Mouse (Mus musculus) adipose tissue, adult 10 weeks (tissue): ENCODE measurements around the gene Scmh1. TPM values are rescaled to one million over a fixed set of nuclear protein-coding genes. Genes with fewer than 3 reads are reported as not detected.

Experiments
- polyA plus RNA-seq: library from polyadenylated mRNA; stranded (reverse); fragments of 350-450 nt; fragmentation: Illumina TruSeq; extraction: RNeasy Lipid Tissue Mini Kit (QIAGEN cat#74804); gene quantifications from one replicate; pipeline ENCODE4 v1.2.3, GENCODE M21; 2014; ENCODE audit warnings: low read depth, low replicate concordance

Gene Scmh1
- 44.2 TPM for polyA plus RNA-seq

DNA sequence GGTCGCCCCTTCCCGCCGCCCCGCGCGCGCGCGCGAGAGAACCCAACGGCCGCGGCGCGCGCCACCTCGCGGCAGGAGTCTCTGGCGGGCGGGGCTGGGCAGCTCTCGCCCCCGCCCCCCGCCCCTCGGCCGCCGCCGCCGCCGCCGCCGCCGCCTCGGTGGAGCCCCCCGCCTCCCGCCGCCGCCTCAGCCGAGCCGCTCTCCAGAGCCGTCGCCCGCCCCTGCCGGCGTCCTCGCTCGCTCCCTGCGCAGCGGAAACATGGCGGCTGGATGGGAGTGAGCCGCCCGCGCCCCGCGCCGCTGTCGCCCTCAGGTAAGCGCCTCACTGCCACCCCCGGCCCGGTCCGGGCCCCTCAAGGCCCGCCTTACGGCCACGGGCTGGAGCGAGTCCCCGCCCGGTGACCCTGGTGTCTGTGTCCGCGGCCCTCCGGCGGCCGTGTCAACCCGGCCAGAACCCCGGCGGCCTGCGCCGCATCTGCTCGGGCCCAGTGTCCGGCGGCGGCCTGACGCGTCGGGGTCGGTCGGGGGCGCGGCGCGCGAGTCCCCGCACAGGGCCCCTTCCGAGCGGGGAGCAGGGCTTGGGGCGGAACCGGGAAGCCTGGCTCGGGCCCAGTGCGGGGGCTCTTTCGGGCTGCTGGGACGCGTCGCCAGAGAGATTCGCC is at the start of gene Scmh1:
Gene Scmh1 (plus strand): TSS at position 138 of the 662 bp plus-strand sequence.

DNA sequence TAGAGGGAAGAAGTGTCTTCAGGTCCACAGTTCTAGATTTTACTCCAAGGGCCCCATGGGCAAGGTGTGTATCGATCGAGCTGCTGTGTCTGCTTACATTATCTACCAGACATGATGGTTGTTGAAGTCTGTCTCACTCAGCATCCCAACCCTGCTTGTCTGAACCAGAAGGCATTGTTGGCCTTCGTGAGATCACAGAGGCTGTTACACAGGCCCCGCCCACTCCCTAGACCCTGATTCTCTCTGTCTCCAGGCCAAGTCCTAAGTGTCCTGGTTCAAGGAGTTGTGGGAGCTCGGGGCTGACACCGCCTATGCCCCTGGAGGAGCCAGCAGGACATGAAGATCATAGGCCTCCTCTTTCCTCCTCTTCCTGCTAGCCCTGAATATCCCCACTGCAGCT is 126.9 kb downstream of the Scmh1 start, which contains the start of gene Slfnl1:
Gene Slfnl1 (plus strand): TSS at position 246 of the 400 bp plus-strand sequence.

DNA sequence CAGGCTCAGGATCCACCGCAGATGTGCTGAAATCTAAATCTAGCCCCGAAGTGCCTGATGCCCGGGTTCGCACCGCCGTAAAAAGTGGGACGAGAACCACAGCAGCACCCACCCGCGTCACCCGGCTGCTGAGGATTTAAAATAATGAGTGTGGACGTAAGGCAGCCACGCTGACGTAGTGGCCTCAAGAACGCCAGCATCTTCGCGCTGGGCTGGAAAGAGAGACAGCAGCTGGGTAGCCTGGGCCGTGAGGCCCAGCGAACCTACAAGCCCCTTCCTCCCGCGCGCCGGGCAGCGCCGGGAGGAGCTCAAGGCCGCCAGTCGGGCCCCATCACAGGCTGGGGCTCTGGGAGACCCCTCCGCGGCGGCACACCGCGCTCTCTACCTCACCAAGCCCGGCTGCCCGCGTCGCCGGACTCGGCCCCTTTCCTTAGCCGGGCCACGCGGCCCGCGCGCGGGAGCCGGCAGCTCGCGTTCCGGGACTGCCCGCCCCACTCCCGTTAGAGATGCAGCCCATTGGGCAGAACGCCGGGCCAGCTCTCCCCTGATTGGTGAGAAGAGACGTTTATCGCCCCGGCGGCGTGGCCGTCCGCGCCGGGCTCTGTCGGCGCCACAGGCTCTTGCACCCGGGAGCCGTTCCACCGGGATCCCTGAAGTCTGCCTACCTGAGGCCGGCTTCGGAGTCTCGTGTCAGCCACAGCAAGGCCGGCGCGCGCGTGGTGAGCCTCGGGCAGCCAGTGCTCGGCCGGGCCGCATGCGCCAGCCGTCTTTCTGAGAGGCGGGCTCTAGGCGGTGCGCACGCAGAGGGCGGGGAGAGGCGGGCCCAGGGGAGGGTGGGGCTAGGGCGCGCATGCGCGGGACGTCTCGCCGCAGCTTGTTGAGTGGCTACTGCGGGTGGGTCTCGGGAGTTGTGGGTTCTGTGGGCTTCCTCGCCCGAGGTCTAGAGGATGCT is 164.7 kb downstream of the Scmh1 start, which contains the start of gene Ctps:
Gene Ctps (minus strand): TSS at position 791 of the 952 bp plus-strand sequence.

Other genes with a start within 250 kb of the Scmh1 start
- gene Edn2, start 244.1 kb upstream of the Scmh1 start, polyA plus RNA-seq: not detected
- 0.69 TPM for gene Foxo6, start 117.9 kb upstream of the Scmh1 start, polyA plus RNA-seq
- 8.8 TPM for gene Slfnl1, start 127.0 kb downstream of the Scmh1 start, polyA plus RNA-seq
- 18.8 TPM for gene Ctps, start 165.0 kb downstream of the Scmh1 start, polyA plus RNA-seq
- gene Gm8439, start 183.5 kb downstream of the Scmh1 start, polyA plus RNA-seq: 4.9 TPM